Mouse (Mus musculus): ENCODE data around the gene Gm4981. TPM values are rescaled to one million over a fixed set of nuclear protein-coding genes. Genes with fewer than 3 reads are reported as not detected.
A peak's percentile ranks its signal among the peaks of the same experiment; 100 is the strongest.
"Not testable (repeated sequence)": the region's sequence is repeated elsewhere in the genome, so short reads cannot be mapped to it uniquely, and the experiment has no call there.

Gene Gm4981
- polyA plus RNA-seq, 1 experiment from 2014 or later = not detected

DNA sequence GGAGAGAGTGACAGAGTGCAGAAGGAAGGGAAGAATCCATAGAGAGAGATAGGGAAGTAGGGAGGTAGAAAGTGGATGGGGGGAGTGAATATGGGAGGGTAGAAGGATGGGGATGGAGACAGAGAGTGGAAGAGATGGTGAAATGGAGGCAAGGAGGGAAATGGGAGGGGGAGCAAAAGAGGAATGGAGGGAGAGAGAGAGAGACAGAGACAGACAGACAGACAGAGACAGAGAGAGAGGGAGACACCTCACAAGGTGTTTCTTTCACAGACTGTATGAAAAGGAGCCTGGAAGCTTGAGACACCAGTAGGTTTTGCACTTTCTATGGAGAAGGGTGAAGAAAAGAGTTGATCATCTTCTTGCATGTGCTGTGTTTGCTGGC, 2.8 kb downstream of the Gm4981 start:
- H3K27me3 ChIP-seq (ENCODE audit: control insufficient read depth, insufficient read depth, low read length); ATAC-seq (replicated peaks; ENCODE audit: extremely low read depth, insufficient read depth, low FRiP score); H3K4me2 ChIP-seq (ENCODE audit: low read depth, low read length); H3K9ac ChIP-seq (ENCODE audit: low read length); H3K4me1 ChIP-seq (ENCODE audit: control insufficient read depth, insufficient read depth, low read length); H3K36me3 ChIP-seq (ENCODE audit: control insufficient read depth, insufficient read depth); H3K27ac ChIP-seq (ENCODE audit: low read length); H3K4me3 ChIP-seq (ENCODE audit: low read length): not testable (repeated sequence)
- H3K9me3 ChIP-seq (replicated peaks; ENCODE audit: control insufficient read depth, low read length) = peaks cover 19% of the 10 kb centered on the region

DNA sequence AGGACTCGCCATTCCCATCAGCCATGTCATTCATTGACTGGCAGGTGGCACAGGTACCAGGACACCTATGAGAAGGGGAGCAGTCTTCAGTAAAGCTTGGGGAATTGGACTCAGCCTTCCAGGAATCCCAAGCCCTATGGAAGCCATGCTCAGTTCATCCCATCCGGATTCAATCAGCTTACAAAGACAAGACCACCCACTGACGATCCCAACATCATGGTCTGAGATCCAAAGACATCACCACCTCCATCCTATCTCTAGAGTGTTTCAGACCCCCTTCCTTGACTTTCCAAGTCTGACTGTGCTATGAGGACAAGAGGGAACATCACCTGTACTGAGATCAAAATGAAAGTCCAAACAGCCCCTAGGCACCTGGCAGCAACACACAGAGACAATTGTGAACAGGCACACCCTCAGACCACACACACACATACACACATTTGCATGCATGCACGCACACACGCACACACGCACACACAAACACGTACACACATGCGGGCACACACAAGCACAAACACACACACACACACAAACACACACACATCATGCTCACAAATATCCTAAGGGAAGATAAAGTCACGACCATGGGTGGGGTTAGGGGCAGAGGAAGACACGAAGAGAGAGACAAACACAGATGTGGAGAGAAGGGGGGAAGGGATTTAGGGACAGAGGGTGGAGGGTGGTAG, 3.3 kb downstream of the Gm4981 start:
- H3K4me3 ChIP-seq (ENCODE audit: low read length); H3K9ac ChIP-seq (ENCODE audit: low read length); H3K4me2 ChIP-seq (ENCODE audit: low read depth, low read length); H3K27ac ChIP-seq (ENCODE audit: low read length); H3K36me3 ChIP-seq (ENCODE audit: control insufficient read depth, insufficient read depth); H3K4me1 ChIP-seq (ENCODE audit: control insufficient read depth, insufficient read depth, low read length); H3K27me3 ChIP-seq (ENCODE audit: control insufficient read depth, insufficient read depth, low read length): not testable (repeated sequence)
- 66% methylated on average over 9 of the region's 10 CpGs for WGBS
- ATAC-seq (replicated peaks; ENCODE audit: extremely low read depth, insufficient read depth, low FRiP score) = peak; percentile 19; the same call in 1 of the 2 replicates
- H3K9me3 ChIP-seq (replicated peaks; ENCODE audit: control insufficient read depth, low read length) = peaks cover 16% of the 10 kb centered on the region

DNA sequence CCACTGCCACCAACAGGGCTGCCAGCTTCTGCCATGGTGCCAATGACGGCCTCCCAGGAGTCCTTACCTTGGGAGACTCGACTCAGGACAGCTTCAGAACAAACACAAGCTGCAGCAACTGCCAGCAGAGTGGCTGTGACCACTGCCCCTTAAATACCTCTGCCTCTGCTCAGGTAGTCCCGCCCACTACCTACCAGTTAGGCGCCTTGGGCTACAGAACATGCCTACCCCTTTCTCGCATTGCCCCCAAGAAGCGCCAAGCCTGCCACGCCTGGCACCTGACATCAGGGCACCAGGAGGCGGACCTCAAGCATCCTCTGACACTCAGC, 3.9 kb downstream of the Gm4981 start, which contains the start of gene Duxf3:
Gene Duxf3 (minus strand): TSS at position 35 of the 329 bp plus-strand sequence.
- H3K4me3 ChIP-seq (ENCODE audit: low read length); H3K4me1 ChIP-seq (ENCODE audit: control insufficient read depth, insufficient read depth, low read length); H3K27ac ChIP-seq (ENCODE audit: low read length); H3K27me3 ChIP-seq (ENCODE audit: control insufficient read depth, insufficient read depth, low read length); H3K36me3 ChIP-seq (ENCODE audit: control insufficient read depth, insufficient read depth); H3K4me2 ChIP-seq (ENCODE audit: low read depth, low read length); H3K9ac ChIP-seq (ENCODE audit: low read length): not testable (repeated sequence)
- 71% methylated on average over 7 of the region's 8 CpGs for WGBS
- peak; percentile 41; the same call in 1 of the 2 replicates for ATAC-seq (replicated peaks; ENCODE audit: extremely low read depth, insufficient read depth, low FRiP score)
- peaks cover 16% of the 10 kb centered on the region for H3K9me3 ChIP-seq (replicated peaks; ENCODE audit: control insufficient read depth, low read length)

DNA sequence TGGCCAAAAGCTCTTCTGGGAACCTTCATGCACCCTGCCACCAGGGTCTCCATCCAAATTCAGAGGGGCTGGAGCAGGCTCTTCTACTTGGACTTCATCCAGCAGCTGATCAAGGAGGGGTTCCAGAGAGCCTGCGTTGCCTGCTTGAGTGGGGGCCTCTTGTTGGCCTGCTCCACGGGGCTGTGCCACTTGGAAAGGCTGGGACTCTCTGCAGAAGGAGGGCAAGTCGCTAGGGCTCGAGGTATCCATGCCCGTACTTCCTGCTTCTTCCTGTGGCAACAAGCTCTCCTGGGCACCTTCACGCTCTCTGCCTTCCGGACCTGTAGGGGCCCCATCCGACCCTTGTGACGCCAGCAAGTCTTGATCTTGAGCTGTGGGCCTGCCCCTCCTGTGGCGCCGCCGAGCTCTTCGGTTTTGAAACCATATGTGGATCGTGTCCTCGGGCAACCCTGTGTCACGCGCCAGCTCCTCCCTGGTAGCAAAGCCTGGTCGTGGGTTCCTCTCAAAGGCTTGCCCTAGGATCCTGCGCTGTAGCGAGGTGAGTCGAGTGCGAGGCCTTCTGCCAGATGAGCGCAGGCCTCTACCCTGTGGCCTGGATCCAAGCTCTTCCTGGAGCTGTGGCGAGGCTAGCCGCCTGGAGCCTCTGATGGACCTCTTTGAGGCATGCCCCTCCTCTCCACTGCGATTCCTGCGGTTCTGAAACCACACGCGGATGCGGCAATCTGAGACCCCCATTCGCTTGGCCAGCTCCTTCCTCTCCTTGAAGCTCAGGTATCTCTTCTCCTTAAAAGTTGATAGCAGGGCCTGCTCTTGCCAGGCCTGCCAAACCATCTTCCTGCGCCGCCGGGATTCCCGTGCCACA, 4.5 kb downstream of the Gm4981 start:
- H3K9me3 ChIP-seq (replicated peaks; ENCODE audit: control insufficient read depth, low read length) = peaks cover 16% of the 10 kb centered on the region
- H3K4me2 ChIP-seq (ENCODE audit: low read depth, low read length); H3K27ac ChIP-seq (ENCODE audit: low read length); H3K4me1 ChIP-seq (ENCODE audit: control insufficient read depth, insufficient read depth, low read length); H3K36me3 ChIP-seq (ENCODE audit: control insufficient read depth, insufficient read depth); H3K4me3 ChIP-seq (ENCODE audit: low read length); H3K27me3 ChIP-seq (ENCODE audit: control insufficient read depth, insufficient read depth, low read length); H3K9ac ChIP-seq (ENCODE audit: low read length): not testable (repeated sequence)
- 80% methylated on average over 31 of the region's 35 CpGs for WGBS
- ATAC-seq (replicated peaks; ENCODE audit: extremely low read depth, insufficient read depth, low FRiP score) = peak; percentile 78

DNA sequence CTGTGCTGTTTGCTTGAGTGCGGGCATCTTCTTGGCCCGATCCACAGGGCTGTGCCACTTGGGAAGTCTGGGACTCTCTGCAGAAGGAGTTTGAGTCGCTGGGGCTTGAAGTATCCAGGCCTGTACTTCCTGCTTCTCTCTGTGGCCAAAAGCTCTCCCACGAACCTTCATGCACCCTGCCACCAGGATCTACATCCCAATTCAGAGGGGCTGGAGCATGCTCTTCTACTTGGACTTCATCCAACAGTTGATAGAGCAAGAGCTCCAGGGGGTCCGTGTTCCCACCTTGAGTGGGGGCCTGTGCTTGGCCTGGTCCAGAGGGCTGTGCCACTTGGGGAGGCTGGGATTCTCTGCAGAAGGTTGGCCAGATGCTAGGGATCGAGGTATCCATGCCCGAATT, 5.4 kb downstream of the Gm4981 start:
- 74% methylated on average over 5 of the region's 7 CpGs for whole genome bisulfite sequencing
- H3K4me1 ChIP-seq (ENCODE audit: control insufficient read depth, insufficient read depth, low read length) = not testable (repeated sequence)

DNA sequence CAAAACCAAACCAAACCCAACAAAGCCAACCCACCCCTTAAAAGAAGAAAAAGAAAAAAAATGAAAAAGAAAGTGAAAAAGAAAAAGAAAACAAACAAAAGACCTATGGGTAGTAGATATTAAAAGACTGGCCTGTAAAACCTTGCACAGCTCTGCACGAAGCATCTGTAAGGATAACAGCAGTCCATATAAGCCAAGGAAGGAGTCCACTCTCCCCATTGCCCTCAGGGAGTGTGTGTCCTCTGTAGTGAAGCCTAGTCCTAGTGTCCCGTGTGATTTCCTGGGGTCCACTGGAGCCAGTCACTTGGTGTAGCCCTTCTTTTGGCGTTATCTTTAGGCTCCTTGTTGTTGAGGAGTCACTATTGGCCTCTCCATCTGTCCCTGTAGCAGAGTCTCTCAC, 6.5 kb downstream of the Gm4981 start:
- not testable (repeated sequence) for H3K27me3 ChIP-seq (ENCODE audit: control insufficient read depth, insufficient read depth, low read length); ATAC-seq (replicated peaks; ENCODE audit: extremely low read depth, insufficient read depth, low FRiP score); H3K9ac ChIP-seq (ENCODE audit: low read length); H3K36me3 ChIP-seq (ENCODE audit: control insufficient read depth, insufficient read depth); H3K27ac ChIP-seq (ENCODE audit: low read length); H3K4me3 ChIP-seq (ENCODE audit: low read length); H3K4me2 ChIP-seq (ENCODE audit: low read depth, low read length); H3K4me1 ChIP-seq (ENCODE audit: control insufficient read depth, insufficient read depth, low read length)
- 48% methylated on average over 3 of the region's 3 CpGs for WGBS
- peaks cover 14% of the 10 kb centered on the region for H3K9me3 ChIP-seq (replicated peaks; ENCODE audit: control insufficient read depth, low read length)

More for the DNA sequence above, 5.4 kb downstream of the Gm4981 start:
- not testable (repeated sequence) for H3K27ac ChIP-seq (ENCODE audit: low read length); H3K36me3 ChIP-seq (ENCODE audit: control insufficient read depth, insufficient read depth); H3K27me3 ChIP-seq (ENCODE audit: control insufficient read depth, insufficient read depth, low read length); H3K9ac ChIP-seq (ENCODE audit: low read length); H3K4me3 ChIP-seq (ENCODE audit: low read length); H3K4me2 ChIP-seq (ENCODE audit: low read depth, low read length)
- peak; percentile 17; the same call in 1 of the 2 replicates for ATAC-seq (replicated peaks; ENCODE audit: extremely low read depth, insufficient read depth, low FRiP score)
- peaks cover 14% of the 10 kb centered on the region for H3K9me3 ChIP-seq (replicated peaks; ENCODE audit: control insufficient read depth, low read length)

DNA sequence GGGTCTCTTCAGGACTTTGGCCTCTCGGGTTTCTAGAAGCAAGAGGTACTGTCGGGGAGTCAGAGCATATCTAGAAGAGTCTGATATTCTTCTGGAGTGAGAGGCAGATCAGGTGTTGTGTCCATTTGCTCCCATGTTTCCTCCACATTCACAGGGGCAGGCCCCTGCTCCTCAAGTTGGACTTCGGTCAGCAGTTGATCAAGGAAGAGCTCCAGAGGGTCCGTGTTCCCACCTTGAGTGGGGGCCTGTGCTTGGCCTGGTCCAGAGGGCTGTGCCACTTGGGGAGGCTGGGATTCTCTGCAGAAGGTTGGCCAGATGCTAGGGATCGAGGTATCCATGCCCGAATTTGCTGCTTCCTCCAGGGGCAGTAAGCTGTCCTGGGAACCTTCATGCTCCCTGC, 8.7 kb downstream of the Gm4981 start:
- H3K27me3 ChIP-seq (ENCODE audit: control insufficient read depth, insufficient read depth, low read length); ATAC-seq (replicated peaks; ENCODE audit: extremely low read depth, insufficient read depth, low FRiP score); H3K4me3 ChIP-seq (ENCODE audit: low read length); H3K9ac ChIP-seq (ENCODE audit: low read length); H3K4me2 ChIP-seq (ENCODE audit: low read depth, low read length); H3K36me3 ChIP-seq (ENCODE audit: control insufficient read depth, insufficient read depth); H3K4me1 ChIP-seq (ENCODE audit: control insufficient read depth, insufficient read depth, low read length); H3K27ac ChIP-seq (ENCODE audit: low read length): not testable (repeated sequence)
- 83% methylated on average over 2 of the region's 6 CpGs for WGBS
- peaks cover 14% of the 10 kb centered on the region for H3K9me3 ChIP-seq (replicated peaks; ENCODE audit: control insufficient read depth, low read length)

DNA sequence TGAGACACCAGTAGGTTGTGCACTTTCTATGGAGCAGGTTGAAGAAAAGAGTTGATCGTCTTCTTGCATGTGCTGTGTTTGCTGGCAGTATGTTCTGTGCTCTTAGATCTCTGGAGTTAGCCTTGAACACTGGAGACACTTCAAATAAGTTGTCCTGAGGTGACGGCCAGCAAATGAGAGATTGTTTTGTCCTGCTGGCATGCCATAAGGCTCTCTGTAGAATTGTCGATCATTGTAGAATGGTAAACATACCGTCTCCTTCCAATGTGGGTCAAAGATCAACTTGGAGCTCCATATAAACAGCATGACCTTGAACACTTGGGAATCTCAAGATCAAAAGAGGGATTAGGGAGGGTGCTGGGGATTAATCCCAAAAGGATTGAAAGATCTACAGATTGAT, 10.1 kb downstream of the Gm4981 start:
- not testable (repeated sequence) for H3K9ac ChIP-seq (ENCODE audit: low read length); H3K4me2 ChIP-seq (ENCODE audit: low read depth, low read length); H3K27me3 ChIP-seq (ENCODE audit: control insufficient read depth, insufficient read depth, low read length); H3K9me3 ChIP-seq (replicated peaks; ENCODE audit: control insufficient read depth, low read length); ATAC-seq (replicated peaks; ENCODE audit: extremely low read depth, insufficient read depth, low FRiP score); H3K36me3 ChIP-seq (ENCODE audit: control insufficient read depth, insufficient read depth); H3K4me3 ChIP-seq (ENCODE audit: low read length); H3K4me1 ChIP-seq (ENCODE audit: control insufficient read depth, insufficient read depth, low read length); H3K27ac ChIP-seq (ENCODE audit: low read length)
- WGBS = 70% methylated on average over 4 of the region's 4 CpGs
